Mouse (Mus musculus) small intestine, adult 2 months (tissue): Measurements from ENCODE around the gene Pgbd5. TPM values are rescaled to one million over a fixed set of nuclear protein-coding genes. Genes with fewer than 3 reads are reported as not detected.
A peak's percentile ranks its signal among the peaks of the same experiment; 100 is the strongest.

Experiments used
- H3K27ac ChIP-seq: fragments of 200-500 bp; 2 replicates; pipeline ENCODE4 v1.5.1; 2012; ENCODE audit warnings: low read depth, low read length, control low read depth, inconsistent platforms; ENCODE audit not compliant: insufficient read depth
- H3K27me3 ChIP-seq: fragments of 200-500 bp; 2 replicates; pipeline ENCODE4 v1.6.1; 2012; ENCODE audit warnings: mild to moderate bottlenecking, moderate library complexity, low read length, inconsistent platforms; ENCODE audit not compliant: control insufficient read depth, insufficient read depth
- H3K36me3 ChIP-seq: fragments of 200-500 bp; 2 replicates; pipeline ENCODE4 v1.6.1; 2012; ENCODE audit warnings: mild to moderate bottlenecking, low read length, control low read depth, inconsistent platforms; ENCODE audit not compliant: control insufficient read depth, insufficient read depth
- H3K4me1 ChIP-seq: fragments of 200-500 bp; 2 replicates; pipeline ENCODE4 v1.6.1; 2012; ENCODE audit warnings: low read length, inconsistent platforms, mixed read lengths; ENCODE audit not compliant: control insufficient read depth, insufficient read depth, insufficient read length
- H3K4me3 ChIP-seq: fragments of 200-500 bp; 2 replicates; pipeline ENCODE4 v1.5.1; 2012; ENCODE audit warnings: low read depth, mild to moderate bottlenecking, control low read depth, inconsistent platforms, low read length, moderate library complexity
- CTCF ChIP-seq: fragments of 200-500 bp; IDR thresholded peaks from 2 replicates; pipeline ENCODE4 v1.5.1; 2012; ENCODE audit warnings: low read depth, mild to moderate bottlenecking, control low read depth, inconsistent platforms, low read length, moderate library complexity, mixed read lengths; ENCODE audit not compliant: insufficient replicate concordance, insufficient read length; ENCODE audit errors: extremely low read depth
- POLR2A ChIP-seq: fragments of 200-500 bp; IDR thresholded peaks from 2 replicates; pipeline ENCODE4 v1.6.1; 2012; ENCODE audit warnings: low read depth, mild to moderate bottlenecking, control low read depth, inconsistent platforms, low read length, moderate library complexity
- WGBS: fragments of 180-500 bp; shearing (Covaris S2); methylation state at CpG from one replicate; pipeline ENCODE4 v1.1.7; 2018; 5-methylcytosine and 5-hydroxymethylcytosine counted together
- polyA plus RNA-seq: library from polyadenylated mRNA; depleted of rRNA; stranded (reverse); fragments of >200 nt; gene quantifications from 2 replicates; pipeline ENCODE4 v1.2.3, GENCODE M21; 2012

Gene Pgbd5
- polyA plus RNA-seq, 1 experiment, result 2.3 TPM

DNA sequence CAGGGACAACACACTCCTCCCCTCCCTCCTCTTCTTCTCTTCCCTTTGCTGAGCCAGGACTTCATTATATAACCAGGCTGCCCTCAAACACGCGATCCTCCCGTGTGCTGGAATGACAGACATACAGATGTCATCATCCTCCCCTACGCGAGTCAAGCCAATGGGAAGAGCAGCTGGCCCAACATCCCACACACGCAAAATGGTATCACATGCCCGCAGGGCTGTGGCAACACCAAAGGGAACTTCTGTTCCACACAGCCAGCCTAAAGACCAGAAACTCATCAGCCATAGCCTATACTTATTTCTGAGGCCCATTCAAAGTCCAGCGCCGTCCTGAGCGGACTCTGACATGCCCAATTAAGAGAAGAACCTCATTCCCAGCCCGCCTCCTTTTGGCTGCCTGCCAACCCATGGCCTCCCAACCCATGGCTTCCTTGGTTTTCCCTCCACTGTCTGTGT, 40.0 kb downstream of the Pgbd5 start:
- no peak overlapping the region for H3K4me3 ChIP-seq
- no peaks in the 10 kb centered on the region for H3K4me1 ChIP-seq
- no peaks in the 10 kb centered on the region for H3K36me3 ChIP-seq
- TF ChIP-seq POLR2A, result no peak
- TF ChIP-seq CTCF, result no peak
- H3K27me3 ChIP-seq, result no peaks in the 10 kb centered on the region
- no peak overlapping the region for H3K27ac ChIP-seq
- 61% methylated on average over 11 of the region's 11 CpGs for WGBS

- Histone ChIP-seq H3K27ac (no peak overlapping the region), H3K36me3 (no peaks in the 10 kb centered on the region), H3K4me3 (no peak overlapping the region), H3K4me1 (no peaks in the 10 kb centered on the region), H3K27me3 (no peaks in the 10 kb centered on the region)
- TF ChIP-seq POLR2A (no peak), CTCF (peak; percentile 41; the same call in 1 of the 2 replicates)
- whole genome bisulfite sequencing, result 32% methylated on average over 12 of the region's 12 CpGs
Measured at GRCm38 (mm10) chr8:124398843-124399402, 40.5 kb downstream of the Pgbd5 start.

DNA sequence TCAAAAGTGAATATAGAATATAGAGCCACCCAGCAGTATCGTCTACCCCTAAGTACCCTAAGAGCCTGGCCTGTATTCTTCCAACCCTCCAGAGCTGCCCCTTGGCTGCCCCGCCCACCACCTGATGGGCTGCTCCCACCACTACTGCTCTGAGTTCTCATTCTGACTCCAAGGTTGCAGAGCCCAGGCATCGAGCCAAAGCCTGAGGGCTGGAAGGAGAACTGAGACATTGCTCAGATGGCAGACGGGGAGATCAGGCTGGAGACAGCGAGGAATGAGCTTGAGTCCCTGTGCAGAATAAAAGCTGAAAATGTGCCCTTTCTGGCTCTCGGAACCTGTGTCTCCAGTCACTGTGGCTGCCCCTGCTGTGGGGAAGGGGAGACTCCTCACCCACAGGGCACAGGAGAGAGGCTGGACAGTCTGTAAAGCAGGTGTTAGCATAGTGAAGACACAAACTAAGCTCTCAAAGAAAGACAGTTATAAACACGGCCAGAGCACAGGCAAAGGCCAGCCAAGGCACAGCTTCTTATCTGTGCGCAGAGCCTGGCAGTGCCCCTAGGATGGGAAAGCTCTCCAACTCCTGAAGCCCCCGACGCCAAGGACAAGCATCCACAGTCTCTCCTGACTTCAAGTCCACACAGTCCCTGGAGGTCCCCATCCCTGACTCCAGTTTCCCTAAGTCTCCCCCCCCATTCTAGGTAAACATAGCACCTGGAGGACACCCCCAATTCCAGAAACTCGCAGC, 42.0 kb downstream of the Pgbd5 start:
- no peaks in the 10 kb centered on the region for H3K36me3 ChIP-seq
- WGBS, result 68% methylated on average over 11 of the region's 11 CpGs
- H3K4me1 ChIP-seq, result no peaks in the 10 kb centered on the region
- TF ChIP-seq POLR2A (no peak), CTCF (no peak)
- no peaks in the 10 kb centered on the region for H3K27me3 ChIP-seq
- H3K27ac ChIP-seq, result no peak overlapping the region
- H3K4me3 ChIP-seq, result no peak overlapping the region

- no peaks in the 10 kb centered on the region for H3K4me1 ChIP-seq
- WGBS, result 78% methylated on average over 2 of the region's 2 CpGs
- no peak overlapping the region for H3K4me3 ChIP-seq
- H3K27me3 ChIP-seq, result no peaks in the 10 kb centered on the region
- TF ChIP-seq CTCF, result no peak
- TF ChIP-seq POLR2A, result no peak
- H3K27ac ChIP-seq, result no peak overlapping the region
- H3K36me3 ChIP-seq, result no peaks in the 10 kb centered on the region
Measured at GRCm38 (mm10) chr8:124396531-124396930, 42.9 kb downstream of the Pgbd5 start.

GRCm38 (mm10) chr8:124395392-124395791, 44.1 kb downstream of the Pgbd5 start:
- H3K27me3 ChIP-seq, result no peaks in the 10 kb centered on the region
- 66% methylated on average over 7 of the region's 7 CpGs for WGBS
- H3K27ac ChIP-seq, result no peak overlapping the region
- H3K4me3 ChIP-seq, result no peak overlapping the region
- no peaks in the 10 kb centered on the region for H3K36me3 ChIP-seq
- no peaks in the 10 kb centered on the region for H3K4me1 ChIP-seq
- TF ChIP-seq POLR2A (no peak), CTCF (no peak)

- 77% methylated on average over 7 of the region's 7 CpGs for WGBS
- no peak overlapping the region for H3K4me3 ChIP-seq
- no peaks in the 10 kb centered on the region for H3K36me3 ChIP-seq
- no peaks in the 10 kb centered on the region for H3K4me1 ChIP-seq
- H3K27me3 ChIP-seq, result no peaks in the 10 kb centered on the region
- no peak overlapping the region for H3K27ac ChIP-seq
- TF ChIP-seq CTCF (no peak), POLR2A (no peak)
Measured at GRCm38 (mm10) chr8:124394951-124395350, 44.5 kb downstream of the Pgbd5 start.

DNA sequence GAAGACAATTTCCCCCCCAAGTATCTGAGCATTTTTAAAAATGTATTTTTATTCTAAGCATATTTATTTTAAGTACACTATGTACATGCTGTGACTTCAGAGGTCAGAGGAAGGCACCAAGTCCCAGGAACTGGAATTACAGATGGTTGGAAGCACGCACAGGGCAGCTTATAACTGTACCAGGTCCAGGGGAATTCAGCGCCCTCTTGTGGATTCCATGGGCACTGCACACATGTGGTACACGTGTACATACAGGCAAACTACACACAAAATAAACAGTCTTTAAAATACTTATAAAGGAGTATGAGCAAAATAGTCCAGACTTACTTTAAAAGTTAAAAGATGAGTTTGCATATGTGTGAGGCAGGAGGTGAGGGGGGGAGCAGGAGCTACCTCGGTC, 45.5 kb downstream of the Pgbd5 start:
- Histone ChIP-seq H3K27ac (no peak overlapping the region), H3K27me3 (no peaks in the 10 kb centered on the region), H3K36me3 (no peaks in the 10 kb centered on the region), H3K4me3 (no peak overlapping the region), H3K4me1 (no peaks in the 10 kb centered on the region)
- 80% methylated on average over 4 of the region's 4 CpGs for WGBS
- TF ChIP-seq CTCF (peak; percentile 34; the same call in 1 of the 2 replicates), POLR2A (no peak)
